Mouse (Mus musculus): ENCODE measurements around the gene Gys1. TPM values are rescaled to one million over a fixed set of nuclear protein-coding genes. Genes with fewer than 3 reads are reported as not detected.
A peak's percentile ranks its signal among the peaks of the same experiment; 100 is the strongest.
"Not testable (repeated sequence)": the region's sequence is repeated elsewhere in the genome, so short reads cannot be mapped to it uniquely, and the experiment has no call there.

The Gys1 gene
- polyA plus RNA-seq, 1 experiment, result 24.4 TPM

GRCm38 (mm10) chr7:45457204-45458060 is 22.8 kb downstream of the Gys1 start:
- peak overlapping the region; percentile 90 for H3K4me3 ChIP-seq (ENCODE audit: low read depth, low read length)
- no peak for TF ChIP-seq CTCF (IDR thresholded peaks at IDR 0.05; ENCODE audit: low read depth, low read length)
- TF ChIP-seq POLR2A (IDR thresholded peaks at IDR 0.05; ENCODE audit: insufficient read depth, low read length), result peak; percentile 43
- TF ChIP-seq EP300 (IDR thresholded peaks at IDR 0.05; ENCODE audit: insufficient read depth, low read depth, low read length), result peak; percentile 68; the same call in 1 of the 2 replicates
- peaks cover 3% of the 10 kb centered on the region for H3K4me1 ChIP-seq (ENCODE audit: control insufficient read depth, insufficient read depth, low read length)
- H3K36me3 ChIP-seq (ENCODE audit: control insufficient read depth, insufficient read depth, low read length, poor library complexity, severe bottlenecking), result peaks cover 28% of the 10 kb centered on the region
- peak overlapping the region; percentile 57 for H3K27ac ChIP-seq (ENCODE audit: insufficient read depth, low read length)
- no peaks in the 10 kb centered on the region for H3K9me3 ChIP-seq (replicated peaks; ENCODE audit: control insufficient read depth, insufficient read depth, low read length, poor library complexity, severe bottlenecking)
- no peaks in the 10 kb centered on the region for H3K27me3 ChIP-seq (ENCODE audit: control insufficient read depth, insufficient read depth, low read length, poor library complexity, severe bottlenecking)
- H3K9ac ChIP-seq (ENCODE audit: low read depth, poor library complexity, severe bottlenecking), result peak overlapping the region; percentile 87

- no peak for TF ChIP-seq CTCF (IDR thresholded peaks at IDR 0.05; ENCODE audit: low read depth, low read length)
- TF ChIP-seq EP300 (IDR thresholded peaks at IDR 0.05; ENCODE audit: insufficient read depth, low read depth, low read length), result no peak
- peak; percentile 18 for TF ChIP-seq POLR2A (IDR thresholded peaks at IDR 0.05; ENCODE audit: insufficient read depth, low read length)
- Histone ChIP-seq H3K4me3 (ENCODE audit: low read depth, low read length) (peak overlapping the region; percentile 90), H3K27me3 (ENCODE audit: control insufficient read depth, insufficient read depth, low read length, poor library complexity, severe bottlenecking) (no peaks in the 10 kb centered on the region), H3K36me3 (ENCODE audit: control insufficient read depth, insufficient read depth, low read length, poor library complexity, severe bottlenecking) (peaks cover 40% of the 10 kb centered on the region), H3K27ac (ENCODE audit: insufficient read depth, low read length) (peak overlapping the region; percentile 57), H3K9me3 (replicated peaks; ENCODE audit: control insufficient read depth, insufficient read depth, low read length, poor library complexity, severe bottlenecking) (no peaks in the 10 kb centered on the region), H3K9ac (ENCODE audit: low read depth, poor library complexity, severe bottlenecking) (peak overlapping the region; percentile 87), H3K4me1 (ENCODE audit: control insufficient read depth, insufficient read depth, low read length) (peaks cover 3% of the 10 kb centered on the region)
These were observed 24.3 kb downstream of the Gys1 start for GRCm38 (mm10) chr7:45458748-45459563.

- Histone ChIP-seq H3K4me3 (ENCODE audit: low read depth, low read length) (peak within 1 kb of the TSS; percentile 90), H3K9ac (ENCODE audit: low read depth, poor library complexity, severe bottlenecking) (peak within 1 kb of the TSS; percentile 87), H3K36me3 (ENCODE audit: control insufficient read depth, insufficient read depth, low read length, poor library complexity, severe bottlenecking) (peaks cover 47% of the 10 kb centered on the region), H3K27ac (ENCODE audit: insufficient read depth, low read length) (peak within 1 kb of the TSS; percentile 98)
- peak; percentile 72; the same call in 1 of the 2 replicates for TF ChIP-seq EP300 (IDR thresholded peaks at IDR 0.05; ENCODE audit: insufficient read depth, low read depth, low read length)
- TF ChIP-seq POLR2A (IDR thresholded peaks at IDR 0.05; ENCODE audit: insufficient read depth, low read length), result peak; percentile 94
- not testable (repeated sequence) for H3K9me3 ChIP-seq (replicated peaks; ENCODE audit: control insufficient read depth, insufficient read depth, low read length, poor library complexity, severe bottlenecking); H3K4me1 ChIP-seq (ENCODE audit: control insufficient read depth, insufficient read depth, low read length); H3K27me3 ChIP-seq (ENCODE audit: control insufficient read depth, insufficient read depth, low read length, poor library complexity, severe bottlenecking)
These were observed 25.0 kb downstream of the Gys1 start, which contains the start of gene Ftl1 for GRCm38 (mm10) chr7:45459564-45460140. TSS of gene Ftl1 (minus strand) at chr7:45459884.

GRCm38 (mm10) chr7:45460377-45460776 is 25.7 kb downstream of the Gys1 start:
- H3K36me3 ChIP-seq (ENCODE audit: control insufficient read depth, insufficient read depth, low read length, poor library complexity, severe bottlenecking), result peaks cover 54% of the 10 kb centered on the region
- H3K4me3 ChIP-seq (ENCODE audit: low read depth, low read length), result peak overlapping the region; percentile 70
- H3K9me3 ChIP-seq (replicated peaks; ENCODE audit: control insufficient read depth, insufficient read depth, low read length, poor library complexity, severe bottlenecking), result no peaks in the 10 kb centered on the region
- H3K4me1 ChIP-seq (ENCODE audit: control insufficient read depth, insufficient read depth, low read length), result peaks cover under 1% of the 10 kb centered on the region
- peak overlapping the region; percentile 82 for H3K9ac ChIP-seq (ENCODE audit: low read depth, poor library complexity, severe bottlenecking)
- no peaks in the 10 kb centered on the region for H3K27me3 ChIP-seq (ENCODE audit: control insufficient read depth, insufficient read depth, low read length, poor library complexity, severe bottlenecking)
- TF ChIP-seq POLR2A (IDR thresholded peaks at IDR 0.05; ENCODE audit: insufficient read depth, low read length), result no peak
- TF ChIP-seq CTCF (IDR thresholded peaks at IDR 0.05; ENCODE audit: low read depth, low read length), result no peak
- TF ChIP-seq EP300 (IDR thresholded peaks at IDR 0.05; ENCODE audit: insufficient read depth, low read depth, low read length), result no peak
- H3K27ac ChIP-seq (ENCODE audit: insufficient read depth, low read length), result peak overlapping the region; percentile 98

GRCm38 (mm10) chr7:45460860-45461314 is 26.2 kb downstream of the Gys1 start:
- H3K36me3 ChIP-seq (ENCODE audit: control insufficient read depth, insufficient read depth, low read length, poor library complexity, severe bottlenecking), result peaks cover 55% of the 10 kb centered on the region

More at GRCm38 (mm10) chr7:45460860-45461314, 26.2 kb downstream of the Gys1 start:
- H3K4me3 ChIP-seq (ENCODE audit: low read depth, low read length), result peak overlapping the region; percentile 70
- H3K9ac ChIP-seq (ENCODE audit: low read depth, poor library complexity, severe bottlenecking), result peak overlapping the region; percentile 82
- H3K27ac ChIP-seq (ENCODE audit: insufficient read depth, low read length), result peak overlapping the region; percentile 98
- TF ChIP-seq EP300 (IDR thresholded peaks at IDR 0.05; ENCODE audit: insufficient read depth, low read depth, low read length), result peak; percentile 96
- TF ChIP-seq CTCF (IDR thresholded peaks at IDR 0.05; ENCODE audit: low read depth, low read length), result no peak
- no peak for TF ChIP-seq POLR2A (IDR thresholded peaks at IDR 0.05; ENCODE audit: insufficient read depth, low read length)
- no peaks in the 10 kb centered on the region for H3K9me3 ChIP-seq (replicated peaks; ENCODE audit: control insufficient read depth, insufficient read depth, low read length, poor library complexity, severe bottlenecking)
- no peaks in the 10 kb centered on the region for H3K27me3 ChIP-seq (ENCODE audit: control insufficient read depth, insufficient read depth, low read length, poor library complexity, severe bottlenecking)
- no peaks in the 10 kb centered on the region for H3K4me1 ChIP-seq (ENCODE audit: control insufficient read depth, insufficient read depth, low read length)
